Mouse (Mus musculus) liver, embryonic 13.5 days (tissue): Measurements from ENCODE around the gene Wdr59. TPM values are rescaled to one million over a fixed set of nuclear protein-coding genes. Genes with fewer than 3 reads are reported as not detected.
A peak's percentile ranks its signal among the peaks of the same experiment; 100 is the strongest.

Experiments
- ATAC-seq: fragments of 200-750 bp; cut with Nextera tagmentation; 2 replicates; pipeline ENCODE4 v1.8.0; 2017; ENCODE audit warnings: low read depth, mild to moderate bottlenecking, moderate number of reproducible peaks, moderate library complexity
- DNase-seq: peaks from one replicate; pipeline ENCODE4 v3.0.0; 2022
- H3K27ac ChIP-seq: fragments of 300-500 bp; sonication (generic); 2 replicates; pipeline ENCODE4 v1.5.1; 2015; ENCODE audit warnings: moderate library complexity, mild to moderate bottlenecking, inconsistent platforms
- H3K27me3 ChIP-seq: fragments of 300-500 bp; sonication (generic); 2 replicates; pipeline ENCODE4 v1.6.1; 2015; ENCODE audit warnings: mild to moderate bottlenecking, inconsistent platforms
- H3K36me3 ChIP-seq: fragments of 300-500 bp; sonication (generic); 2 replicates; pipeline ENCODE4 v1.6.1; 2015; ENCODE audit warnings: mild to moderate bottlenecking, inconsistent platforms
- H3K4me1 ChIP-seq: fragments of 300-500 bp; sonication (generic); replicated peaks from 2 replicates; pipeline ENCODE4 v1.6.1; 2015; ENCODE audit warnings: inconsistent platforms
- H3K4me2 ChIP-seq: fragments of 300-500 bp; sonication (generic); 2 replicates; pipeline ENCODE4 v1.6.1; 2015; ENCODE audit warnings: inconsistent platforms, mild to moderate bottlenecking, moderate library complexity
- H3K4me3 ChIP-seq: fragments of 300-500 bp; sonication (generic); replicated peaks from 2 replicates; pipeline ENCODE4 v1.5.1; 2015; ENCODE audit warnings: mild to moderate bottlenecking, inconsistent platforms
- H3K9ac ChIP-seq: fragments of 300-500 bp; sonication (generic); 2 replicates; pipeline ENCODE4 v1.6.1; 2015; ENCODE audit warnings: mild to moderate bottlenecking, inconsistent platforms
- H3K9me3 ChIP-seq: fragments of 300-500 bp; sonication (generic); replicated peaks from 2 replicates; pipeline ENCODE4 v1.6.1; 2016; ENCODE audit warnings: inconsistent platforms
- WGBS: fragments of 180-500 bp; shearing (Covaris S2); methylation state at CpG from one replicate; pipeline ENCODE4 v1.1.7; 2015; ENCODE audit not compliant: insufficient replicate concordance; 5-methylcytosine and 5-hydroxymethylcytosine counted together
- polyA plus RNA-seq: library from polyadenylated mRNA; unstranded; fragments of >200 nt; fragmentation: Nextera tagmentation; extraction: Ambion mirVana; gene quantifications from 2 replicates; pipeline ENCODE4 v1.2.1, GENCODE M21; 2015

The Wdr59 gene
- polyA plus RNA-seq, 1 experiment from 2014 or later: 1.8 TPM

DNA sequence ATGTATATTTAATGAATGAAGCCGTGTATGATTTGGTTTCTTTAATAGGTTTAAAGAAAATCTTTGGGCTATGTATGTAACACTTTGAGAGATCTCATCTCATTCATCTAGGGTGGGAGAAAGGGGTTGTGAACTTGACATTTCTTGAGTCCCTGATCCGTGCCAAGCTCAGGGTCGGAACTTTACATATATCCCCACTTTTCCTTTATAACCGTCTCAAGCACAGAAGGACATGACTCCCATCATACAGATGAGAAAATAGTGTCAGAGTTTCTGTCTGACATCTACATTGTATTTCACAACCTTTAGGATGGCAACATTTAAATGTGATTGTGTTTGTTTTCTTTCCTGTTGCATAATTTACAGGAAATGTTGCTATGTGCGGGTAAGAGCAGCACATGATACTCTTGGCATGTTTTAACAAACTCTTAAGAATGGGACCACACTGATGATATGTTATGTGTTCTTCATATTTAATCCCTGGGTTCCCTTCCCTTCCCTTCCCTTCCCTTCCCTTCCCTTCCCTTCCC lies 40.4 kb upstream of the Wdr59 start:
- Histone ChIP-seq H3K9ac (no peak overlapping the region), H3K4me2 (no peak overlapping the region), H3K4me3 (no peak overlapping the region), H3K9me3 (no peaks in the 10 kb centered on the region), H3K4me1 (peaks cover 59% of the 10 kb centered on the region), H3K27me3 (no peaks in the 10 kb centered on the region), H3K27ac (no peak overlapping the region), H3K36me3 (no peaks in the 10 kb centered on the region)
- 83% methylated on average over 5 of the region's 5 CpGs for WGBS
- DNase-seq (no peak), ATAC-seq (no peak)

DNA sequence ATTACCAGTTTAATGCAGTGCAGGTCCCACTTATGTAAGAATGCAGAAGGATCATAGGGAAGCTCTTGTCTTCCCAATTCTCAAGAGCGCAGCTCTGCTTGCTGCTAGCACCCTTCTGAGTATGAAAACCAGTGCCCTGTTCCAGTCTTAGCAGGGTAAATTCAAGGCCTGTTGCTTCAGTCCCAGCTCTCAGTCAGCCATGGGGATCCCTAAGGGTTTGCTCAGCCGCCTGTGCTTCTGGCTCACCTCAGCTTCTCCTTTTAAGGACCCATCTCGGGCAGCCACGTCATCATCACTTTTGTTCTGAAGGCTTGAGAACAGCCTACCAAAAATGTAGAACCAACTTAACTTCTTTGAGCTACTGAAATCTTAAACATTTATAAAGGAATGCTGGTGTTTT lies 39.9 kb upstream of the Wdr59 start:
- H3K36me3 ChIP-seq: no peaks in the 10 kb centered on the region
- DNase-seq (no peak), ATAC-seq (no peak)
- H3K4me2 ChIP-seq: no peak overlapping the region
- WGBS: 67% methylated on average over 4 of the region's 4 CpGs
- H3K9ac ChIP-seq: no peak overlapping the region
- peaks cover 55% of the 10 kb centered on the region for H3K4me1 ChIP-seq
- no peak overlapping the region for H3K4me3 ChIP-seq
- no peaks in the 10 kb centered on the region for H3K9me3 ChIP-seq
- no peak overlapping the region for H3K27ac ChIP-seq
- H3K27me3 ChIP-seq: no peaks in the 10 kb centered on the region

DNA sequence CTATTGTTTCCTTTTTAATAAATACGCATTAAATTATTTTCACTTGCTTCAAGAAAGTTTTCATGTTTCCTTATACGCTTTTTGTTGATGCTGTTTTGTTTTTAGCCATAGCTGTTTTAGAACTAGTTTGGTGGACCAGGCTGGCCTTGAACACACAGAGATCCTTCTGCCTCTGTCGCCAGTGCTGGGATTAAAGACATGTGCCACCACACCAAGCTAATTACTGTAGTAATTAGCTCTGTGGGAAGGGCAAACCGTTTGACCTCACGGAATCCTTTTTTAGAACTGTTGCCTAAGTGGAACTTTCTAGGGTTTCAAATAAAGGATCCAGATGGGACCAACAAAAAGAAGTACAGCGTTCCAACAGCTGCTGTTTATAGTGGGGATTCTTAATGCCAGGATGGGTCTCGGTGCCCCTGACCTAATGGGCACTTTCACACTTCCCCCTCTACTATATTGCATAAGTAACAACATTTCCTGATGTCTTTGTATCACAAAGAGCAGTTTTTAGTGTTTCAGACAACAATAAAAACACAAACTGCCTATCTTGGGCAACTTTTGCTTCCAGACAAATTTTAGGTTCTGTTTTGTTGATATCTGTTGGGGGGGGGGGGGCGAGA lies 29.7 kb upstream of the Wdr59 start:
- ATAC-seq (no peak), DNase-seq (no peak)
- Histone ChIP-seq H3K27ac (no peak overlapping the region), H3K27me3 (no peaks in the 10 kb centered on the region), H3K4me3 (no peak overlapping the region), H3K9me3 (no peaks in the 10 kb centered on the region), H3K9ac (no peak overlapping the region), H3K4me1 (peaks cover 25% of the 10 kb centered on the region), H3K4me2 (no peak overlapping the region), H3K36me3 (no peaks in the 10 kb centered on the region)
- WGBS: 73% methylated on average over 8 of the region's 8 CpGs

DNA sequence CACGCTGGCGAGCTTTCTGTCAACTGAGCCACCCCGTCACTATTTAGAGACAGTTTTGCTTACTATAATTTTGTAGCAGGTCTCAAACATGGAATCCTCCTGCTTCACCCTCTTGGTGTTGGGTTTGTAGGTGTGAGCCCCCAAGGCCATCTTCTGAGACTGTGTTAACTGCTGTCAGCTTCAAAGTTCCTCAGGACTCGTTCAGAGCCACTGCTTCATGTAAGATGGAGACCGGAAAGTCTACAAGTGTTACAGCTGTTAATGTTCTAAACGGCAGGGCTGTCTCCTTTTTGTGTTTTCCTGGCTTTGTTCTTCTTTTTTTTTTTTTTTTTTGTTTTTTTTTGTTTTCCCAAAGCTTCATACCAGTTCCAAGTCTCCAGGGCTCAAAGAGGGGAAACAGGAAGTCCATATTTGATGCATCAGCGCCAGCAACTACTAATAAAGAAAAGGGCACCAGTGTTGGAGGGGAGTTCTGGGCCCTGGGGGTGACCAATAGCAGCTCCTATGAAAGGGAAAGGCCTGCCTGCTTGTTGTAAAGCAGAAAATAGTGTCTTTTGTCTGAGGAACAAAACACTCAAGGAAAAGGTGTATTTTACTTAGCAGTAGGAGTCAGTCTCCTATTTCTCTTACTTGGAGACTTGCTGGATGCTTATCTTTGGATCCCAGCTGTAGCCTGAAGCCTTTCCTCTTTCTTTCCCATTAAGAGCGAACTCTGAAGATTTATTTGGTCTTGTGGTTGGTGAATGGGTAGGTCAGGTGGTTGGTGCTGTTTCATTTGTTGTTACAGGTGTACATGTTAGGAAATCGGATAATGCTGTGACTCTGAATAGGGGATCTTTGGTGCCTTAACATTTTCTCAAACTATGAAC lies 28.3 kb upstream of the Wdr59 start:
- ATAC-seq (no peak), DNase-seq (no peak)
- no peaks in the 10 kb centered on the region for H3K9me3 ChIP-seq
- peaks cover 33% of the 10 kb centered on the region for H3K4me1 ChIP-seq
- H3K4me3 ChIP-seq: no peak overlapping the region
- H3K27me3 ChIP-seq: no peaks in the 10 kb centered on the region
- WGBS: 48% methylated on average over 9 of the region's 9 CpGs
- 0 out of 2 replicates have a peak, but pooled peaks cover 2% of the 10 kb centered on the region for H3K36me3 ChIP-seq
- H3K4me2 ChIP-seq: no peak overlapping the region
- H3K9ac ChIP-seq: no peak overlapping the region
- H3K27ac ChIP-seq: peak overlapping the region; percentile 50

DNA sequence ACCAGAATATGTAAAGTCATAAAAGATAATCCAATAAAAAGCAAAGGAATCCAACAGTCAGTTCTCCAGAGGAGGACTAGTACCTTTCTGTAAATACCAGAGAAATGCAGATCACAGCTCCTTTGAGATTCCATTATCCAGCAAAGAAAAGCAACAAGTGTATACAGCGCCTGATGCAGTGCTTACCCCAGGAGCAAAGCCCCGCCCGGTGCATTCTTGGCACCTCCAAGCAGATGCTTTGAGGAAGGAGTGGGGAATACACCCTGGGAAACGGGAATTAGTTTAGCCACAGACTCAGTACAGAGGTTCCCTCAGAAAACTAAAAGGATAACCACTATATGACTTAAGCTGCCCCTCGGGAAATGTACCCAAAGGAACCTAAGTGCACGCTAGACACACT lies 26.3 kb upstream of the Wdr59 start:
- Histone ChIP-seq H3K9me3 (no peaks in the 10 kb centered on the region), H3K4me3 (no peak overlapping the region), H3K4me1 (peaks cover 51% of the 10 kb centered on the region), H3K27me3 (no peaks in the 10 kb centered on the region), H3K9ac (no peak overlapping the region), H3K36me3 (0 out of 2 replicates have a peak, but pooled peaks cover 3% of the 10 kb centered on the region), H3K27ac (no peak overlapping the region), H3K4me2 (no peak overlapping the region)
- ATAC-seq (no peak), DNase-seq (no peak)
- WGBS: 81% methylated on average over 6 of the region's 6 CpGs

DNA sequence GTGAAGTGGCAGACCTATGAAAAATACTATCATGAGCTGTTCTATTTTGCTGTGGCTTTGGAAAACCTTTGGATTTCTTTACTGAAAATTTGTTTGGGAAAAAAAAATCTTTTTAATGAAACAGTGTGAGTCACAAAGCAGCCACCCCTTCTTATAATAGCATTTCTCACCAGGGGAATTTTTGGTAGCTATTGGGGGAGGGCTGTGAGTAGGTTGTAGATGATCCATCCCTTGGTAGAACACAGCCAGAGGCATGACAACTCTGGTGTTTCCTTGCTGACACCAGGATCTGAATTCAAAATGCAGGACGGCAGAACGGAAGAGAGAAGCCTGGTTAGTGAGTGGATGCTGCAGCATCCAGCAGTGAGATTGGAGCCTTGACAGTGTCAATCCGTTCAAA lies 25.3 kb upstream of the Wdr59 start:
- no peak overlapping the region for H3K4me2 ChIP-seq
- H3K4me1 ChIP-seq: peaks cover 61% of the 10 kb centered on the region
- H3K27ac ChIP-seq: no peak overlapping the region
- no peak for ATAC-seq
- no peak for DNase-seq
- no peaks in the 10 kb centered on the region for H3K27me3 ChIP-seq
- H3K36me3 ChIP-seq: 0 out of 2 replicates have a peak, but pooled peaks cover 3% of the 10 kb centered on the region
- WGBS: 93% methylated on average over 3 of the region's 3 CpGs
- H3K9ac ChIP-seq: no peak overlapping the region
- no peak overlapping the region for H3K4me3 ChIP-seq
- no peaks in the 10 kb centered on the region for H3K9me3 ChIP-seq

DNA sequence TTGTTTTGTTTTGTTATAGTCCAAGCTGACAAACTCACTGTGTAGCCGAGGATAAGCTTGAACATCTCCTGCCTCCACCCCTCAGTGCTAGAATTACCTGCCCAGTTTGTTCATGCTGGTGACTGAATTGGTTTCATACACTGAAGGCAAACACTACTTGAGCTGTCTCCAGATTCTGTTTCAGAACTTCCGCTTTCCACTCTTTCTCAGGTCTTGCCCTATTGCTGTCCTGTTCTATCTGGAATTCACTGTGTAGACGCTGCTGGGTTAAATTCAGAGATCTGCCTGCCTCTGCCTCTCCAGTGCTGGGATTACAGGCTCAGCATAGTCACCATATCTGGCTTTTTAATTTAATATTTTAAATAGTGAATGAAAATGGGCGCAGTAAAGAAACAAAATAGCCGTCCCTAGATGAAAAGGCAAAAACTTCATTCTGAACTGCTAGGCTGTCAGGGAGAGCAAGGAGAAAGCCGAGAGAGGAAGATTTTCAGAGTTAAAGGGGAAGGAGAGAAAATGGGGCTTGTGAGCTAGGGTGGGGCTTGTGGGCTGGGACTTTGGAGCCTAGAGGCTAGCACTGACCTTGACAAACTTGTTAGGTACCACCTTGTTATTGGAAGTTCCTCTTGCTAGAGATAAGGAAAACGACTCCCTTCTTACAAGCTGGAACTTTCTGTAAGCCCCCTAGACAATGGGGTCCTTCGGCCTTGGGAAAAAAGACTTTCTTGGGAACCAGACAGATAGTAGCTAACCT lies 23.7 kb upstream of the Wdr59 start:
- H3K4me3 ChIP-seq: no peak overlapping the region

GRCm38 (mm10) chr8:111543712-111544380 lies 22.0 kb upstream of the Wdr59 start:
- Histone ChIP-seq H3K27me3 (no peaks in the 10 kb centered on the region), H3K4me3 (no peak overlapping the region), H3K9me3 (no peaks in the 10 kb centered on the region), H3K9ac (no peak overlapping the region; the same call in 1 of the 2 replicates), H3K4me1 (peaks cover 68% of the 10 kb centered on the region), H3K36me3 (0 out of 2 replicates have a peak, but pooled peaks cover 3% of the 10 kb centered on the region), H3K4me2 (no peak overlapping the region), H3K27ac (peak overlapping the region; percentile 11; the same call in 1 of the 2 replicates)
- DNase-seq (no peak), ATAC-seq (peak; percentile 57; the same call in 1 of the 2 replicates)
- 45% methylated on average over 9 of the region's 9 CpGs for WGBS

More for the DNA sequence above, 23.7 kb upstream of the Wdr59 start:
- no peak overlapping the region for H3K27ac ChIP-seq
- no peak for ATAC-seq
- H3K9me3 ChIP-seq: no peaks in the 10 kb centered on the region
- H3K9ac ChIP-seq: no peak overlapping the region
- 52% methylated on average over 8 of the region's 8 CpGs for WGBS
- no peak for DNase-seq
- H3K27me3 ChIP-seq: no peaks in the 10 kb centered on the region
- 0 out of 2 replicates have a peak, but pooled peaks cover 3% of the 10 kb centered on the region for H3K36me3 ChIP-seq
- peaks cover 66% of the 10 kb centered on the region for H3K4me1 ChIP-seq
- no peak overlapping the region for H3K4me2 ChIP-seq

DNA sequence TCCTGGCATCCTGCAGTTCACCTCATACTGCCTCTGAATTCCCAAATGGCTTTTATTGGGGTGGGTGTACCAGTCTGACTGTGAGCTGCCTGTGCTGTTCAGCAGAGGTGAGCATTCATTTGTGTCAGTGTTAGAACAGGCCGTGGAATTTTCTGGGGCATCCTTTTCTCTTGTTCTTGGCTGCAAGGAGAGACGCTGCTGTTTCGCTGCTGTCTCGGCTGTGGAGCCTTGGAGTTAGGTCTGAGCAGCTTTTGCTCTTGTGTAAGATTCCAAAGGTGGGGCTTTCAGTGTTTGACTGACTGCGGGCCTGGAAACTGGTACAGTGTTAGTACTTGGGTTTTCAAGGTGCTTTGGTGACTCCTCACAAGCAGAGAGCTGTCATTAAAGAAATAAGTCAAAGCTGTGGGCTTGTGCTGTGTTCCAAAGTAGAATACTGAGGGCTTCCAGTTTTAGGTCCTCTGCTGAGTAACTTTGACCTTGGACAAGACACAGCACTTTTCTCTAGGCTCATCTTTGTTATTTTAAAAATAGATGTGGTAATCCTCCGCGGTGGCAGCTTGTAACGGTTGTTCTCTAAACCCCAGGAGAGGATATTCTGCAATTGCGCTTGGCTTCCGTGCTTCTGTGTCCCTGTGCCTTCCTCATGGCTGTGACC lies 17.7 kb upstream of the Wdr59 start:
- H3K4me3 ChIP-seq: peak overlapping the region; percentile 14; the same call in 1 of the 2 replicates
- no peaks in the 10 kb centered on the region for H3K36me3 ChIP-seq
- H3K4me2 ChIP-seq: peak overlapping the region; percentile 32
- H3K27me3 ChIP-seq: 0 out of 2 replicates have a peak, but pooled peaks cover 5% of the 10 kb centered on the region
- H3K9me3 ChIP-seq: no peaks in the 10 kb centered on the region
- DNase-seq (no peak), ATAC-seq (no peak)
- WGBS: 35% methylated on average over 10 of the region's 10 CpGs
- peak overlapping the region; percentile 28; the same call in 1 of the 2 replicates for H3K9ac ChIP-seq
- peaks cover 74% of the 10 kb centered on the region for H3K4me1 ChIP-seq
- H3K27ac ChIP-seq: peak overlapping the region; percentile 40

- Histone ChIP-seq H3K4me1 (peaks cover 61% of the 10 kb centered on the region), H3K27ac (no peak overlapping the region), H3K4me2 (peak overlapping the region; percentile 100), H3K9ac (peak overlapping the region; percentile 85), H3K27me3 (0 out of 2 replicates have a peak, but pooled peaks cover 5% of the 10 kb centered on the region), H3K36me3 (no peaks in the 10 kb centered on the region), H3K4me3 (peak overlapping the region; percentile 83), H3K9me3 (no peaks in the 10 kb centered on the region)
- DNase-seq (no peak), ATAC-seq (no peak)
- 8% methylated on average over 2 of the region's 2 CpGs for WGBS
Observed at GRCm38 (mm10) chr8:111538194-111538593, 16.3 kb upstream of the Wdr59 start.
